Mouse (Mus musculus) megakaryocyte, embryonic 14.5 days (primary cell): ENCODE measurements around the gene Haus4. TPM values are rescaled to one million over a fixed set of nuclear protein-coding genes. Genes with fewer than 3 reads are reported as not detected.

Source experiments
- H3K27me3 ChIP-seq: replicated peaks from 2 replicates; pipeline ENCODE3; 2012; ENCODE audit warnings: inconsistent platforms
- H3K36me3 ChIP-seq: replicated peaks from 2 replicates; pipeline ENCODE3; 2012; ENCODE audit warnings: low read length, inconsistent platforms, mixed read lengths
- H3K4me1 ChIP-seq: 2 replicates; pipeline ENCODE4 v1.6.1; 2012; ENCODE audit warnings: inconsistent platforms
- H3K4me3 ChIP-seq: replicated peaks from 2 replicates; pipeline ENCODE3; 2012; ENCODE audit warnings: moderate library complexity, mild to moderate bottlenecking, inconsistent platforms
- H3K9me3 ChIP-seq: 2 replicates; pipeline ENCODE4 v1.6.1; 2012; ENCODE audit warnings: inconsistent platforms
- FLI1 ChIP-seq: IDR thresholded peaks from 2 replicates; pipeline ENCODE4 v1.6.1; 2012; ENCODE audit warnings: low read length, inconsistent platforms, mixed read lengths
- GATA1 ChIP-seq: IDR thresholded peaks from 3 replicates; pipeline ENCODE4 v1.6.1; 2012; ENCODE audit warnings: mixed read lengths, low read length, inconsistent platforms, borderline replicate concordance
- polyA plus RNA-seq: library from polyadenylated mRNA; stranded (reverse); fragments of >175 nt; gene quantifications from 2 replicates; pipeline ENCODE4 v1.2.3, GENCODE M21; 2012; ENCODE audit warnings: low replicate concordance; ENCODE audit not compliant: insufficient read depth

Haus4 gene
- polyA plus RNA-seq, result 1.1 and 21.3 TPM in 2 replicates

GRCm38 (mm10) chr14:54553975-54554769 lies at the start of gene Haus4:
Gene Haus4 (minus strand): TSS chr14:54554616.
- H3K27me3 ChIP-seq, result peaks cover 3% of the 10 kb centered on the region
- H3K9me3 ChIP-seq, result no peaks in the 10 kb centered on the region
- peaks cover 22% of the 10 kb centered on the region for H3K4me1 ChIP-seq
- TF ChIP-seq FLI1 (no peak), GATA1 (no peak)
- H3K36me3 ChIP-seq, result peaks cover 29% of the 10 kb centered on the region
- peak within 1 kb of the TSS; percentile 95 for H3K4me3 ChIP-seq

GRCm38 (mm10) chr14:54603686-54604085 lies 49.3 kb upstream of the Haus4 start:
- Histone ChIP-seq H3K9me3 (no peaks in the 10 kb centered on the region), H3K4me3 (peak overlapping the region; percentile 96), H3K27me3 (no peaks in the 10 kb centered on the region), H3K4me1 (peaks cover 45% of the 10 kb centered on the region), H3K36me3 (peaks cover 6% of the 10 kb centered on the region)
- TF ChIP-seq FLI1 (no peak), GATA1 (no peak)

GRCm38 (mm10) chr14:54603038-54603654 lies 48.7 kb upstream of the Haus4 start:
- Histone ChIP-seq H3K9me3 (no peaks in the 10 kb centered on the region), H3K27me3 (no peaks in the 10 kb centered on the region), H3K36me3 (peaks cover 8% of the 10 kb centered on the region), H3K4me3 (peak overlapping the region; percentile 96), H3K4me1 (peaks cover 45% of the 10 kb centered on the region)
- TF ChIP-seq FLI1, result no peak
- TF ChIP-seq GATA1, result no peak

GRCm38 (mm10) chr14:54602613-54603012 lies 48.2 kb upstream of the Haus4 start:
- Histone ChIP-seq H3K9me3 (no peaks in the 10 kb centered on the region), H3K27me3 (no peaks in the 10 kb centered on the region), H3K4me1 (peaks cover 45% of the 10 kb centered on the region), H3K4me3 (peak overlapping the region; percentile 96), H3K36me3 (peaks cover 8% of the 10 kb centered on the region)
- TF ChIP-seq GATA1 (no peak), FLI1 (no peak)

- Histone ChIP-seq H3K36me3 (peaks cover 8% of the 10 kb centered on the region), H3K4me1 (peaks cover 45% of the 10 kb centered on the region), H3K9me3 (no peaks in the 10 kb centered on the region), H3K4me3 (no peak overlapping the region), H3K27me3 (no peaks in the 10 kb centered on the region)
- TF ChIP-seq GATA1 (no peak), FLI1 (no peak)
Observed at GRCm38 (mm10) chr14:54601601-54602000, 47.2 kb upstream of the Haus4 start.

GRCm38 (mm10) chr14:54597084-54597483 lies 42.7 kb upstream of the Haus4 start:
- TF ChIP-seq FLI1 (no peak), GATA1 (no peak)
- H3K4me3 ChIP-seq, result no peak overlapping the region
- H3K9me3 ChIP-seq, result no peaks in the 10 kb centered on the region
- no peaks in the 10 kb centered on the region for H3K27me3 ChIP-seq
- H3K4me1 ChIP-seq, result peaks cover 51% of the 10 kb centered on the region
- H3K36me3 ChIP-seq, result peaks cover 26% of the 10 kb centered on the region

- Histone ChIP-seq H3K36me3 (peaks cover 40% of the 10 kb centered on the region), H3K9me3 (no peaks in the 10 kb centered on the region), H3K27me3 (no peaks in the 10 kb centered on the region), H3K4me3 (peak overlapping the region; percentile 48), H3K4me1 (peaks cover 58% of the 10 kb centered on the region)
- TF ChIP-seq FLI1, result no peak
- TF ChIP-seq GATA1, result no peak
Observed at GRCm38 (mm10) chr14:54594631-54595414, 40.4 kb upstream of the Haus4 start.

GRCm38 (mm10) chr14:54594055-54594454 lies 39.6 kb upstream of the Haus4 start:
- TF ChIP-seq FLI1 (no peak), GATA1 (no peak)
- H3K9me3 ChIP-seq, result no peaks in the 10 kb centered on the region
- H3K36me3 ChIP-seq, result peaks cover 38% of the 10 kb centered on the region
- no peaks in the 10 kb centered on the region for H3K27me3 ChIP-seq
- peaks cover 59% of the 10 kb centered on the region for H3K4me1 ChIP-seq
- H3K4me3 ChIP-seq, result no peak overlapping the region

GRCm38 (mm10) chr14:54592319-54592934 lies 38.0 kb upstream of the Haus4 start:
- Histone ChIP-seq H3K9me3 (no peaks in the 10 kb centered on the region), H3K4me3 (peak overlapping the region; percentile 85), H3K27me3 (no peaks in the 10 kb centered on the region), H3K4me1 (peaks cover 67% of the 10 kb centered on the region), H3K36me3 (peaks cover 32% of the 10 kb centered on the region)
- TF ChIP-seq FLI1 (no peak), GATA1 (peak; percentile 49; the same call in 1 of the 3 replicates)
